Mouse (Mus musculus): ENCODE data around the gene Mta3.

- TF ChIP-seq CTCF (IDR thresholded peaks at IDR 0.05; ENCODE audit: extremely low read depth, insufficient read depth, insufficient read length, insufficient replicate concordance) (no peak), POLR2A (IDR thresholded peaks at IDR 0.05; ENCODE audit: low read depth, low read length) (no peak)
These were observed 24.0 kb upstream of the Mta3 start for GRCm38 (mm10) chr17:83681977-83682376.
